Mouse (Mus musculus) spleen, postnatal 14 days (tissue): ENCODE data around the gene Pld2.
A peak's percentile ranks its signal among the peaks of the same experiment; 100 is the strongest.

Experiments
- DNase-seq, 2 experiments: peaks; one replicate each; pipeline ENCODE4 v3.0.0; 2021 to 2022; ENCODE audit warnings: low spot score in 2 of 2

Gene Pld2

DNA sequence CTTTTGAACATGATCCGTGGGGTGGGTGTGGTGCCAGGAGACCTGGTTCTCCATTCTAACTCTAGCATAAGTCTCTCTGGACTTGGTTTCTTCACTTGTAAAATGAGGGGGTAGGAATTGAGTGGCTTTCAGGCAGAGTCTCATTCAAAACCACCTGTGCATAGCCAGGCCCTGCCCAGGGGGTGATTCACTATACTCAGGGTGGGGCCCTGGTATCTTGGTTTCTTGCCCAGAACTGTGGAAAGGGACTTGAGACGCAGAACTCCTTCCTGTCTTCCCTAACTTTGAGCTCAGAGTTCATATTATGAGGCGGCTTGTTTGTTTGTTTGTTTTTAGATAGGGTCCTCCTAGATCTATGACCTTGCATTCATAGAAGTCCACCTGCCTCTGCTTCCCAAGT lies 37.3 kb downstream of the Pld2 start:
- DNase-seq: no peak

DNA sequence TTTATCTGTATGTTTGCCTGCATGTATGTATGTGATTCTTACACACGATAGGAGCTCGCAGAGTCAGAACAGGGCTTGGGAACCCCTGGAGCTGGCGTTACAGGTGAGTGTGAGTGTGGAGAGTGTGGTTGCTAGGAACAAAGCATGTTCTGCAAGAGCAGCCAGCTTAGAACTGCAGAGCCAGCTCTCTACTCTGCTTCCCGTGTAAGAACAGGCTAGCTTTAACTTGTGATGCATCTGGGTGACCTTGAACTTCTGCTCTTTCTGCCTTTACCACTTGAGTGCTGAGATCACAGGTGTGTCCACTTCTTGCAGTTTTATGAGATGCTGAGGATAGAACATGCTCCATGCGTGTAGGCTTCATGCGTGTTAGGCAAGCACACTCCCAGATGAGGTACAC lies 39.1 kb downstream of the Pld2 start:
- DNase-seq: no peak

DNA sequence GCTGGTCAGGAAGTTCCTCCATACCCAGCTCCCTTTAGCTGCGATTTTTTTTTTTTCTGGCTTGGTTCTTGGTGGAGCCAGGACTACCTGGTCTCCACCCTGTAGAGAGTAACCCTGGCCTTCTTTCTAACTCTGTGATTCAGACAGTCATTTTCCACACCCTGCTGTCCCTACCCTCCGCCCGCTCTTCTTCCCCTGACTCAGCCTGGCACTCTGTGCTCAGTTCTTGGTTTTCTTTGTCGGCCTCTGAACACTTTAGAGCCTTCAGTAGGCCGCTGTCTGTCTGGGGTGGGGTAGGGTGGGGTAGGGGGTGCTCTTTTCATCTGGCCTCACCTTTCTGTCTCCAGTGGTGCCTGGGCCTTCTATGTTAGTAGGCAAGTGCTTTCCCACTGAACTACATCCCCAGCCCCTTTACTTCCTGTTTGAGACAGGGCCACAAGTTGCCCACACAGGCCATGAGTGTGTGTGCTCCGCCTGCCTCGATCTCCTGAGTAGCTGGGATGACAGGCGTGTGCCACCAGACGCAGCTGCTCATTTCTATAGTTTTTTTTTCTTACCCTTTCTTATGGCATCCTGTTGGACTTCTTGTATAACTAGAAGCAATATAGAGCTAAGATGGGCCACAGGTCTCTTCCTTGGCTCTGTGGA lies 40.0 kb downstream of the Pld2 start:
- no peak for DNase-seq

DNA sequence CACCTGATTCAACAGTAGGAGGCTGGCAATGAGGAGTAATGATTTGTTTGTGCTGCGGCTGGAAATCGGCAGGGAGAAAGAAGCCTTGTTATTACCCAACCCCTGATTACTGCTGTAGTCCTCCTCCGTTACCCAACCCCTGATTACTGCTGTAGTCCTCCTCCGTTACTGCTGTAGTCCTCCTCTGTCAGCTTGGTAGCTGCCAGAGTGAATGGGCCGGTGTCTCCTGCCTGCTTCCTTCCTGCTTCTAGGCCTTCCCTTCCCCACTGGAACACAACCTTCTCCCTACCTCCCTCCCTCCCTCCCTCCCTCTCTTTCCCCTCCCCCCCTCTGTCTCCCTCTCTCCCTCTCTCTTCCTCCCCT lies 40.5 kb downstream of the Pld2 start:
- DNase-seq: no peak

DNA sequence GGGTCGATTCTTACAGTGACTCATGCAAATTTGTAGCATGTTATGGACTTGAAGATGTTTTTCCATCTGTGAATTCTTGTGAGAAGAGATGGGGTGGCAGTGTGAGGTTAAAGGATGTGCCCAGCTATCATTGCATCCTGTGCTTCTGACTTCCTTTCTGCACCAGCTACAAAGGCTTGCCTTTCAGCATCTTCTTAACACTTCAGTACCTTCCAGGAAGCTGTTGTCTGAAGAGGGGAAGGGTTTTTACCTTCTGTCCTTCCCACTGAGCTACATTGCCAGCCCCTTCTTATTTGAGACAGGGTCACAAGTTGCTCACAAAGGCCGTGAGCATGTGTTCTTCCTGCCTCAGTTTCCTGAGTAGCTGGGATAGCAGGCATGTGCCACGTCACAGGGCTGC lies 41.1 kb downstream of the Pld2 start:
- no peak for DNase-seq

DNA sequence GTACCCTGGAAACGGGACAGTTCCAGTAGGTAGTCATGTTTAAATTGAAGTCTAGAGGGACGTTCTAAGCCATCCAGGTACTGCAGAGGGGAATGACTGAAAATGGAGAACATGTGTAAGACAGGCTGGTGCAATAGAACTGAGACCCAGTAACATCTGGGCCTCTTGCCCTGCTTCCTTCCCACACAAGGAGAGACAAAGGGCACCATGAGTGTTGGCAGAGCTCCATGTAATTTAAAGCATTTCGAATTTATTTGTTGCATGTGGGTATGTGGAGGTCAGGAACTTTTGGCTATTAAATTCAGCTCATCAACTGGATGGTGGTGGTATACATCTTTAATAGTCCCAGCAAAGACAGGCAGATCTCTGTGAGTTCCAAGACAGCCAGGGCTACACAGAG lies 42.3 kb downstream of the Pld2 start:
- no peak for DNase-seq

DNA sequence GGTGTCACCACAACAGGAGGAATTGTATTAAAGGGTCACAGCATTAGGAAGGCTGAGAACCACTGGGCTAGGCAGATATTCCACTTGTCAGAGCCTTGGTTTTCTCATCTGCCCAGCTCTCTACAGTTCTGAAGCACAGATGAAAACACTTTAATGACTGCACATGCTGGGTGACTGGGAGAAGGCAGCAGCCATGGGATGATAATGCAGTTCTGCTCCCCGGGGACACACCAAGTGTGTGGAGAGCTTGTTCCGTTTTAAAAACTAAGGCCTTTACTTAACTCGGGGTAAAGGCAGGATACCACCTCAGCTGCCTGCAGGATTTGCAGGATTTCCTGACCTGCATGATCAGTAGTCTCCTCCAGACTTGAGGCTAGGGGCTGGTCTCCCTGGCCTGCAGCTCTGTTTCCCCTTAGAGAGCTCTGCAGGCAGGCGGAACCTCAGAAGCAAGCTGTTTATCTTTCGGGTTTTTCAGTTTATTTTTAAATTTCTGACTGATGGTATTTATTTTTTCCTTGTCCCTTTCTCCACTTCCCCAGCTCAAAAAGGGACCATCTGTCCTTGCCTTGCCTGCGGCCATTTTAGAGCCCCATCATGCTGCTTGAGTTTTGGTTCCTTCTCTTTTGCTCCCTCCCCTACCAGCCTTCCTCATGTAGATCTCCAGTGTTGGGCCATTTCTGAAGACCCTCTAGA lies 43.3 kb downstream of the Pld2 start:
- no peak for DNase-seq

DNA sequence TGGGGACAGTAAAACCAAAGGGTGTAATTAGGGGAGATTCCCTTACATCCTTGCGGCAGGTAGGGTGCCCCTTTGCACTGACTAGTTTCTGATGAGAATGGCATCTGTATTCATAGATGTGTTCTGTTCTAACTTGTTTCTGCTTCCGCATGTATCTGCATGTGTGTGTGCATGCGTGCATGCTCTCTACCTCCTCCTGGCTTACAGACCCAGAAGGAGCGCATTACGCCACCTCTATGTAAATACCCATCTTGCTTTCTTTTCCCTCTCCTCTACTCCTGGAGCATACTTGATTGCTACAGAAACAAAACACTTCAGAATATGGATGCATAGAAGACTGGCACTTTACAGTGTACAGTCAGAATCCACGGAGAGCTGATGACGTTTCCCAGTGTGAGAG lies 43.9 kb downstream of the Pld2 start:
- no peak for DNase-seq

DNA sequence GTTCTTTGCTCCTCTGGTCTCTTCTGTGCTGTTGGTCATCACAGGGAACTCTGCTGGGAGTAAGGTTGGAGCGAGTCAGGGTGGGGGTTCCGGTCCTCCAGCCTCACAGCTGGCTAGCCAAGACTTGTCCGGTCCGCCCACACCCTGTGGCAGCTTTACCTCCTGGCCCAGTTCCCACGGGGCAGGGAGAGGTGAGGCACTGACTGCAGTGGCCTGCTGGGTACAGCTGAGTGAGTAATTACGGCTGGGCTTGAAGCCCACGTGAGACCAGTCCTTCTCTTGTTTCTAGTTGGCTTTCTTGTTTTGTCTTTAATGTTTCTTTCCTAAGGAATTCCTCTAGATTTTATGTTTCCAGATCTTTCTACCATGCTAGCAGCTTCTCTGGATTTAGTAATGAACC lies 45.6 kb downstream of the Pld2 start:
- DNase-seq: no peak

DNA sequence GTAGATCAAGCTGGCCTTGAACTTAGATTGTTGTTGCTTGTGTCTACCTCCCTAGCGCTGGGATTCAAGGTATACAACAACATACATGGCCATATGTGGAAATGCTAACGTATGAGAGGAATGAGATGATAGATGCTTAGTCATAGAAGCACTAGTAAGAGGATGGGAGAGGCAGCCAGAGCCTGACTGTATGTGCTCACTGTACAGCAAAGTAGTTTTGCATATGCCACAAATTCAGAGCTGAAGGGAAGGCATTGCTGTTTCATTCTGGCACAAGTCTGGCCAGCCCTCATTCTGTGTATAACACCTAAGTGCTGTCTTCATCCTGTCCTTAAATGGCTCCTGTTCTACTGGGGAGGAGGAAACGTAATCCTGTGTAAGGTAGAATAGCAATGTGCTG lies 46.4 kb downstream of the Pld2 start:
- no peak for DNase-seq

DNA sequence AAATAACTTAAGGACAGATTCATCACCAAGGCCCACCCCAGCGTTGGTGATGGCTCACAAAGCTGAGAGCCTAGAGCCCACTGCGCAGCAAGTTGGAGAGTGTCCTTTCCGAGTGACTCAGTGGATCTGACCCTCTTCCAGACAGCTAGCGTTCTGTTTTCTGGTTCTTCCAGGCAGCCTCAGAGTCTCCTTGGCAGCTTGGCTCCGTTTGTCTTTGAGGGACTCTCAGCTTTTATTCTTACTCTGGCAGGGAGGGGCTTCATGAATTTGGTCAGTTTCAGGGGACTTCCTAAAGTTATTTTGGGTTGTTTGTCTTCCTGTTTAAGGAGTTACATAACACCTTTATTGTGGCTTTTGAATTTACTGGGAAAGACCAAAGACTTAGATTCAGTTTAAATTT lies 47.1 kb downstream of the Pld2 start:
- DNase-seq: no peak

DNA sequence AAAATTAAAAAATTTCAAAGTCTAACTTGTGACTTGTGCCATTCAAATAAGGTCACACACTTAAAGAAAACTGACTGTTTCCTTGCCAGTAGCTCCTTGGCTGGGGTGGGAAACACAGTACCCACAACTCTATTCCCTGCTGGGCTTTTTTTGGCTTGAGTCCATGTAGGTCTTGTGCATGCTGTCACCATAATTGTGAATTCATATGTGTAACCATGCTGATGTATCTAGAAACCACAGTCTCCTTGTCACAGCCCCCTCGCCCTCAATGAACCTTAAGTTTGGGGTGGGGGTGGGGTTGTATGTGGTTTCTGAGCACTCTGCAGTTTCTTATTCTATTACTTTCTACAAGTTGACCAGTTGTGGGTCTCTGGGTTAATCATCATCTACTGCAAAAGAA lies 51.9 kb downstream of the Pld2 start:
- DNase-seq: no peak

DNA sequence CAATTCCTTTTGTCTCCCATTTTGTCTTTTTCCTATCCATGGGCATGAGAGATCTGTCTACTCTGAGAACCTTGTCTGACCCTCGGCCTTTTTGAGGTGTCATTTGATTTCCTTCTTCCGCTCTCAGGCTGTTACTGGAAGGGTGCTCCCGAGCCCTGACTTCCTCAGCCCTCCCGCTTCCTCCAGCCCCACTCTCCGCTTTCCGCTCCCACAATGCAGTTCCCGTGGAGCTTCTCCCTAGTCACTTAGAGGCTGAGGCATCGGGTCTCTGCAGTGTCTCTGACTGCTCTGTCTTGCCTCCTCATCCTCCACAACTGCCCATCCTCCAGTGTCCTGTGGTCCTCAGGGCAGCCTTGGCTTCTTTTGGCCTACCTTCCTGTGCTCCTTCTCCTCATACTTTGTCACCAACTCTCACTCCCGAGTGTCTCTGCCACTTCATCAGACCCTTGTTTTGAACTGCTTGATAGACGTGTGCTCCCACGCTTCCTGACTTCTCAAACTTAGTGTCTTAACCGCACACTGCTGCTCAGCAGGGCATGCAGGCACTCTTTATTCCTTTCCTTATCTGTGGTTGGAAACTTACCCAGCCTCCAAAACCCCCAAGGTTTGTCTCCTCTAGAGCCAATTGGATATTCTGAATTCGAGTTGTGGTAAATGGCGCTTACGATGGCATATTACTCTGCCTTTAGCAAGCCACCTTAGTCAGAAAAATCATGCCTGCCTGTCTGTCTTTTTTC lies 54.6 kb downstream of the Pld2 start:
- no peak for DNase-seq

DNA sequence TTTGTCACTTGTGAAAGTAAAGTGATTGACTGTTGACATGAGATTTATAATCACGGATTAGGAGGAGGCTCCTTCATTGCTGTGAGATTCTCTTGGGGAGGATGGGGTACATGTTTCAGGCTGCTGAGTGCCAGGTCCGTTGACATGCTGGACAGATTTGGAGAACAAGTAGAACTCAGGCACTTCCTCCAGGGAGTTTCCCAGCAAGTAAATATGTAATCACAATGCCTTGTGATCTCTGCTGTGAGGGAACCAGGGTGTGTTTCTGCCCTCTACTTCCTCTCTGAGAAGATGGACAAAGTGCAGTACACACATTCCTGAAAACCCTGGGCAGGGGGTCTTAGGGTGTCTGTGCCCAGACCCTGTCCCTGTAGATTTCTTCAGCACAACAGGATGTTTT lies 55.8 kb downstream of the Pld2 start:
- DNase-seq: no peak

DNA sequence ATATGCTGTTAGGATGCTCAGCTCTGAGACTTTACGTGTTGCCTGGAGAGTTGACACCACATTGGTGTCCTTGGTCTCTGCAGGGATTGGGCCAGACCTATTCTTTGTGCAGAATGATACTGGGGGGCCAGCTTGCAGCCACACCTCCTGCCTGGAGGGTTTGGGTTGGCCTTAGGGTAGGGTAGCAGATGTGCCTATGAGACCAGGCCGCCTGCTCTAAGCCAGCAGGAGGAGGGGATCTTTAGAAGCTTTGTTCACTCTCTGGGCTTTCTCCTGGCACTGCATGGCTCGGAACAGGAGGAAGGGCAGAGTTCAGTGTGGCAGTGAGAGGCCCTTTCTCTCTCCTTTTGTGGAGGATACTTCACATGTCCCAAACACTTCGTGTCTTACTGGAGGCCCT lies 56.2 kb downstream of the Pld2 start:
- no peak for DNase-seq

DNA sequence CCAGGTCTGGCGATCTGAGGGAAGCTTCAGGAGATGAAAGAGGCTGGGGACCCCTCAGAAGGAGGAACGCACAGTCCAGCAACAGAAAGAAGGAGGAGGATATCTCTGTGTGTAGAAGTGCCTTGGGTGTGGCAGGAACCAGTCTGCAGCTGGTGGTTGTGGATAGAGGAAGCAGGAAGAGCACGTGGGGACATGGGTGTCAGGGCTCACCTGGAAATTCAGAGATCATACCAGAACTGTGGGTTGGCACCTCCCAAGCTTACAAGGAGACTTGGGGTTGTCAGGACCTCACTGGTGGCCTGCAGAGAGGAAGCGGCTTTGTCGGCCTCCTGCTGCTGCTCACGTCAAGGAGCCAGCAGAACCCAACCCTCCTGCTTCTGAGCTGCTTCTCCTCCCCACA lies 57.4 kb downstream of the Pld2 start:
- no peak for DNase-seq

DNA sequence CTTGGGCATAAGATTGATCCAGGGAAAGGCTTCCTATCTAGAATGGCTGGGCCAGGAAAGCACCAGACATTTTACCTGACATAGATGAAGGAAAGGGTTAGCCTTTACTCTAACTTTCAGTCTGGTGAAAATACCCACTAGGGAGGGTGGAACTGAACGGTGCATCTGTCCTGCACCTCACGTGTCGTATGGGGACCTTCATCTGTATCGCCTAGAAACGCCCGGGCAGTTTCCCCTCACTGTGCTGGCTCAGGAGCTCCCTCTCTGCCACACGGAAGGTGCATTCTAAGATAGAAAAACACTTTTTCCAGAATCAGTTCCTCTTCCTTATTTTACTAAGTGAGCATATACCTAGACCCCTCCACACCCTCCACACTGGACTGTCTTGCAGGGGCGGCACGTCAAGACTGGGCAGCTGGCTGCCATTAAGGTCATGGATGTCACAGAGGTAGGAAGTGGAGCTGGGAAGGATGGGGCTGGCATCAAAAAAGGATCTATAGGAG lies 58.6 kb downstream of the Pld2 start:
- no peak for DNase-seq

DNA sequence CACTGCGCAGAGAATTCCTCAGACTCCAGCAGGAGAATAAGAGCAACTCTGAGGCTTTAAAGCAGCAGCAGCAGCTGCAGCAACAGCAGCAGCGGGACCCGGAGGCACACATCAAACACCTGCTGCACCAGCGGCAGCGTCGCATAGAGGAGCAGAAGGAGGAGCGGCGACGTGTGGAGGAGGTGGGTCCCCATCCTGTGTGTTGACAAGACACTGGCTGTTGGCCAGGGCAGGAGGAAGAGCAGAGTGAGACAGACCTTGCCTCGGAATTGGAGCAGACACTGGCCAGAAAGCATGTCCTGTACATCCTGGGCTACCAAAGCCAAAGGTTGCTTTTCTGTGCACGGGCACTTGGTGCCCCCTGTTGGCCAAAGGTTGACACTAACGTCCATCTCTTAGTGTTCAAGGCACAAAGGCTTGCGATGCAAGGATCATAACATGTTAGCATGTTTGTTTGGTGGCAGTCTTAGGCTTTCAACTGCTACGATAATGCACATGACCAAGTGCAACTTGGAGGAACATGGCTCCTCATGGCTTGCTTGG lies 65.2 kb downstream of the Pld2 start:
- DNase-seq: peak; percentile 50 to 66

DNA sequence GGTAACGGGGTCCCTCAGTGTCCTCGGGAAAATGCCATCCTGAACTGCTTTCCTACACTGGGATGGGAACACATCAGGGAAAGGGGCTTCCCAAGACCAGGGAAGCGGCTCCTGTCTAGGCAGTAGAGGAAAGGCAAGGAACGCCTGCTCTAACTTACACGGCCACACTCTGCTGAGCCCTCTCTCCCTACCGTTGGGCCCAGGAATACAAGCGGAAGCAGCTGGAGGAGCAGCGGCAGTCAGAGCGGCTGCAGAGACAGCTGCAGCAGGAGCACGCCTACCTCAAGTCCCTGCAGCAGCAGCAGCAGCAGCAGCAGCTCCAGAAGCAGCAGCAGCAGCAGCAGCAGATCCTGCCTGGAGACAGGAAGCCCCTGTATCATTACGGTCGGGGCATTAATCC lies 66.9 kb downstream of the Pld2 start:
- no peak for DNase-seq

DNA sequence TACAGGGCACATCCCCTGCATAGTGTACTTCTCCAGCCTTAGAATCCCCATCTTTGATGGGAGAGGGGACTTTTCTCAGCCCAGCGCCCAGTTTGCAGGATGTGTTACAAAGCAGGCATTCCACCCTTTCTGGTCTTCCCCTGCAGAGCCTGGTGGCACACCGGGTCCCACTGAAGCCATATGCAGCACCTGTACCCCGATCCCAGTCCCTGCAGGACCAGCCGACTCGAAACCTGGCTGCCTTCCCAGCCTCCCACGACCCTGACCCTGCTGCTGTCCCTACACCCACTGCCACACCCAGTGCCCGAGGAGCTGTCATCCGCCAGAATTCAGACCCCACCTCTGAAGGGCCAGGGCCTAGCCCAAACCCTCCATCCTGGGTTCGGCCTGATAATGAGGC lies 67.7 kb downstream of the Pld2 start:
- no peak for DNase-seq
